Mouse (Mus musculus) brain, embryonic 18.5 days (tissue): ENCODE results near the gene Slc15a2.
A peak's percentile ranks its signal among the peaks of the same experiment; 100 is the strongest.

Experiments
- DNase-seq: peaks from one replicate; pipeline ENCODE4 v3.0.0-alpha.2; 2012; ENCODE audit warnings: low read depth, low spot score

Gene Slc15a2

DNA sequence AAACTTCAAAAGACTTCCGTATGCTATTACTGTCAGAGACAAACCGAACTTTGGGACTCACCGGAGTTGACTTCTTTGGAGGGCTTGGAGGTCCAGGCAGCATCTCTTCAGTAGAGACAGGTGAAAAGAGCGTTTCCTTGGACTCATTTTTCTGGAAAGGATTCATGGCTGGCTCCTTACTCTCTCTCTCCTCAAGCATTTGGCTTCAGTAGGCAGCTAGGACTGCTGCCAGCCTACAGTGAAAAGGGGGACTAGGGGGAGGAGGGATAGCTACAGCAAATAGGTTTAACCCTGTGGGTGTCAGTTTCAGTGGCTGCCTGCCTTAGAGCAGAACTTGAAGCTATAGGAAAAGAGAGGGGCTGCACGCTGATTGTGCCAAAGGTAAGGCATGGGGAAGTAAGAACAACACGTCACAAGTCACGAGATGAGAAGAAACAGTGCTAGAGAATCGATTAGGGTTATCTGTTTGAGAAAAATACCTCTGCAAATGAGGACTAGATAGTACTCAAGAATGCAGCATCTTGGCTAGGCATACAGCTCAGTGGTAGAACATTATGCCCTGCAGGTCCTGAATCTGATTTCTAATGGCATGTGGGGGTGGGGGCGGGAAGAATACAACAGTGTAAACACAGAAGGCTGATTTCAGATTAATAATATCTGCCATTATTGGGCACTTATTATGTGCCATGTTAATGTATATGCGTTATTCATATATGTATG is at the start of gene Slc15a2:
Gene Slc15a2, minus strand, starts transcription at position 369 of the 720 bp plus-strand sequence.
- DNase-seq = peak; percentile 59

DNA sequence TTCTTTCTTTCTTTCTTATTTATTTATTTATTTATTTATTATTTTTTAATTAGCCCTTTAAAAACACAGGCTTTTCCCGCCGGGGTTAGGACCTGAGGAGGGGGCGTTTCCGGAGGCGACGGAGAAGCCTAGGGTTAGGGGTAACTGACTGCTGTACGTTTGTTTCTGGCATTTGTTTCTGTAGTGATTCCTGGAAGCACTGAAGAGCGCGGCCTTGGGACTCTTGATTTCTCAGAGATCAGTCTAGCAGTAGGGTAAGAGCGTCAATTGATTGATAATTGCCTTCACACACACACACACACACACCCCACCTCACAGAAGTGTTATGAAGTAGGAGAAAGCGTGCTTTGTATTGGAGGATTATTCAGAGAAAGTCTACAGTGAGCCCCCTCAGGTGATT is 44.1 kb upstream of the Slc15a2 start:
- DNase-seq = no peak

DNA sequence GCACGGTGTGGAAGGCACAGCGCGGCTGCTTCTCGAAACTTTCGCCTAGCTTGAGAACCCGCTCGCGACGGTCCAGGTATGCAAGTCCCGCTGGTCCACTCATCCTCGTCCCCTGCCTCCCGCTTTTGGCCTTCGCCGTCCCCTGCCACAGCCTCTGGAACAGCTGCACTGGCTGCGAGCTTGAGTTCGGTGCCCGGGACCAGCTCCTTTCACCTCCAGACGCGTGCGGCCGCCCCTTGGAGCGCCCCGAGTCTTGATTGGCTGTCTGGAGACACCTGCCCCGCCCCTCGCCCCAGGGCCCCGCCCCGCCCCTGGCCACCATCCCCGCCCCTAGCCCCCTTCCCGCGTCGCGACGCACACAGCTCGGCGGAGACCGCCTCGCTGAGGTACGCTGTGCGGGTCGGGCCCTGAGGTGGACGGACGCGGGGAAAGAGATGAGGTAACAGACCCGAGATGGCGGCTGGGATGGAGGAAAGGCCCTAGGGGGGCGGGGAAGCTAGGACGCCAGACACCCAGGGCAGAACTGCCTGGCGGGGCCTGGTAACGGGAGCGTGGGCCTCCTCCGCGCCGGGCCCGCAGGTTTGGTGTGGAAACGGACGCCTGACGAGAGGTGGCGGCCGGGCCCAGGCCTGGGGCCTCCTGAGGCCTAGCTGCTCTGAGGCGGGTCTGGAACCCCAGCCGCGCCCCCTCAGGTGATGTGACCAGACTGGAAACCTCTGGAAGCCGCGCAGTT is 43.5 kb upstream of the Slc15a2 start, which contains the start of gene Iqcb1:
Gene Iqcb1, plus strand, starts transcription at position 332 of the 733 bp plus-strand sequence.
- peak; percentile 62 for DNase-seq

DNA sequence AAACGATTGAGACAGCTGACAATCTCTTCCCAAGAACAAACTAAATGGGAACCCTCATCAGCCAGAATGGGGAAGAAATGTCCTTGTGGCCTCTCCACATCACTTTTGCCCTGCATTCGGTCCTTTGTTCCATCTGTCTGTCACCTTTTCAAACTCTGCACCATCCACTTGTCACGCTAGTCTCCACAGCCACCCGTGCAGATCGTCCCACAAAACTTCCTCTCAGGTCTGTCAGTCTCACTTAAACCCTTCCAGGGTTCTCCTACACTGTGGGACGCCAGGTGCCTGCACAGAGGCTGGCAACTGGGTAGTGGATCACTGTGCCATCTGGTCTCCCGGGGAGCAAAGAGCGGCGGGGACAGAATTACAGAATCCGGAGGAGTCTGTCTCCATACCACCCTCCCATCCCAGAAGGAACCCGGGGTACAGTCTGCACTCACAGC is 42.9 kb upstream of the Slc15a2 start:
- DNase-seq = no peak

DNA sequence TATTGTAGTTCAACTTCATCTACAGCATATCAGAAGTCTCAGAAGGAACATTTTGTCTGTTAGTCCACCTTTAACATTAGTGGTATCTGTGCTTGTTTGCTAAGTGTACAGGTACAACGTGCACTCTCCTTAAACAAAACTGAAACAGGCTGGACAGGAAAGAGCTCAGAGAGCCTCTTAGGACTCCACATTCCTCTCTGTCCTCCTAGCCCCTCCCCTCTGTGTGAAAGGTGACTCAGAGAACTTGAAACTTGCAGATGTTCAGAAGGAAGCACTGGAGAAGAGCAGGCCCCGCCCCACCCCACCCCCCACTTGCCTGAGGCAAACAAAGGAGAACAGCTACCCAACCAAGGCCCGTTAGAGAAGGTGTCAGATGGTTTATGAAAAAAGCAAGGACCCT is 36.7 kb upstream of the Slc15a2 start:
- no peak for DNase-seq

DNA sequence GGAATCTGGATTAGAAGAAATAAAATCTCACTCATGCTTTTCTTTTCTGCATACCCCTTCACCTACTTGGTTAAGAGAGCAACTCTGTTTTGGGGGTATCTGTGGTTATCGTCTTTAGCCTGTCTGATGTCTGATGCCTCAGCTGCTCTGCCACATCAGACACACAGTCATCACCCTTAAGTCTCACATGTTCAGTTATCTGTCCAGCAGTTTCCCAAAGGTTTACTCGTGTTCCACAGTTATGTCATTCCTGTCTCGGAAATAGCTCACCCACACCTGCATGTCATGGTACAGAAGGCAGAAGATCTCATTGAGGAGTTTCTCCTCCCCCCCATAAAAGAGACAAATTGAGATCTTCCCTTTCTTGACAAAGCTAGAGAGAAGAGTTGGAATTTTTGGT is 36.0 kb upstream of the Slc15a2 start:
- no peak for DNase-seq

DNA sequence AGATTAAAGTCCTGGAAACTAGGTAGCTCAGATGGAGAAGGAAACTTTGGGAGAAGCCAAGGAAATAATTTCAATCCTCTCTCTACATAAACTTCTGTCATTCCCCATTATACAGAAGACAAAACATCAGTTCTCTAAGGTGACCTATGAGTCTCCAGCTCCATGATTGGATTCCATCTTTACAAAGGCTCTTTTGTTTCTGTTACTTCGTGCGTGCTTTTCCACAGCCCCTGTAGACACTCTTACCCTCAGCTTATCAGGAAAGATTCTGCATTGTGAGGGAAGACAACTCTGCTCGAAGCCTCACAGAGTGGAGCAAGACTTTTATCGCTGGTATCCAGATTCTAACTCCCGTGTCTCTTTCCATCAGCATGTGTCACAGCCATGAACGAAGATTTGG is 35.3 kb upstream of the Slc15a2 start:
- no peak for DNase-seq

DNA sequence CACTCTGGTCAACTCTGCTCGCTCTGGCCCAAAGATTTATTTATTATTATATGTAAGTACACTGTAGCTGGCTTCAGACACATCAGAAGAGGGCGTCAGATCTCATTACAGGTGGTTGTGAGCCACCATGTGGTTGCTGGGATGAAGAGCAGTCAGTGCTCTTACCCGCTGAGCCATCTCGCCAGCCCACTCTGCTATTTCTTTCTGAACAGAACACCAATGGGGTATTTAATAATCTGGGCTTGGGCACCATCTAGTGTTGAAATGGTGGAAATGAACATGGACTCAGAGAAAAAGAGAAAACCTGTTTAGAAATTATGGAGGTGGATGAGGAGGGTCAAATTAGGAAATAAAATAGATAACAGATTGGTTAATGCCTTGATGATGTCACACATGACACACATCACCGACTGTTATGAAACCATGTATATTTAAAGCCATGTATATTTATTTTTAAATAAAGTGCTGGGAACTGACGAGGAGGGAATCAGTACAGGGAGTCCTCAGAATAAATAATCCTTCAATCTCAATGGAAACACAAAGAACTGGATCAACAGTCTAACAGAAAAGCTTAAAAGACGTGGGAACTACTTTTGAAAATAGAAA is 32.7 kb upstream of the Slc15a2 start:
- DNase-seq = peak; percentile 73

DNA sequence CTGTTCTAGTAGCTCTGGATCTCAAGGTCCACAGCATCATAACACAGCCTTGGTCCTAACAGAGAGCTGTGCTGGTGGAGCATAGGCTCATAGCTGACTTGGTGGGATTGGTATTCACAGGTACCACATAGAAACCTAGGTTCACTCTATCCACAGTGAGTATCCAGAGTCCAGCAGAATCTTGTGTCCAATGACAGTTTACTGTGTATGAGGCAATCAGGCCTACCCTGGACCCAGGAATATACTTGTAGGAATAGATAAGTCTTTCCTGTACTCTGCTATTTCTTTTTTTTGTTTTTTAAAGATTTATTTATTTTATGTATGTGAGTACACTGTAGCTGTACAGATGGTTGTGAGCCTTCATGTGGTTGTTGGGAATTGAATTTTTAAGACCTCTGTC is 32.2 kb upstream of the Slc15a2 start:
- no peak for DNase-seq

DNA sequence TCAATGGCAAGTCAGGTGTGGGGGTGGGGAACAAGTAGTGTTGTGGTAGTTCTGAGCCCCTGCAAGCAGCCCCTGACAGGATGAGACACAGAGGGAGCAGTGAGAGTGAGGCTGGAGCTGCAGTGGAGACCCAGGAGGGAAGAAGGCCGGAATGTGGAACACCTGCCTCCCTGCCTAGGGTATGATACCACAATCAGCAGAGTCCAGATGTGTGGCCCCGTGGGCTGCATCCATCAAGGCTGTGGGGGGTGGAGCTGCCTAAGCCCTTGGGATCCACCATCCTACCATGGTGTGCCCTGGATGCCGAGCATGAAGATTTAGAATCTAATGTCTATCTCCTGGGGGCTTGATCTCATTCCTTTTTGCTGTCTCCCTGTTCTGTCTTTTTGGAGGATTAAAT is 28.9 kb upstream of the Slc15a2 start:
- DNase-seq = no peak

DNA sequence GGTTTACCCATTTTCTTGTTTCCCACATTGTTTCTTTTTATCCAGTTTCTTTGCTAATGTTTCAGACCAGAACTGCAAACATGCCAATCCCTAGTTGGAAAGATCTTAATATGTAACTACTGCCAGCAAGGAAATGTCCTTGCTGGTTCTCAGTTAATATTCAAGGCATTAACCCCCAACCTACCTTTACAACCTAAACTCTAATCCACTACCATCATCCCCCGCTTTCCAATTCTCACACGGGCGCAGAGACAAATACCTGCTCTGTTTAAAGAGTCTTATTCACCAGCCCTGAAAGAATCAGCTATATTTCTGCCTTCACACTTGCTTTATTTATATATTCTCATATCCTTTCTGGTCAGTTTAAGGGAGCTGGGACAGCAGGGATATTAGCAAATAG is 23.9 kb upstream of the Slc15a2 start:
- DNase-seq = no peak

DNA sequence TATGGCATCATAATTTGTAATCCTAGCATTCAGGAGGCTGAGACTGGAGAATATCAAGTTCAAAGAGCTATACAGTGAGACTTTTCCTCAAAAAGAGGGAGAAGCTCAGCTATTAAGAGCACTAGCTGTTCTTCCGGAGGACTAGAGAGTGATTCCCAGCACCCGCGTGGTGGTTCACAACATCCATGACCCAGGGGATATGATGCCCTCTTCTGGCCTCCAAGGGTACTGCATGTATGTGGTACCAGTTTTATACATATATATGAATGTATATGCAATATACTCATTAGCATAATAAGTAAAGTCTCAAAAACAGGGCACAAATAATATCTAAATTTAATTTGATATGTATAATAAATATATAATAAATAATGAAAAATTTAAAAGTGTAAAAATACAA is 17.6 kb upstream of the Slc15a2 start:
- no peak for DNase-seq

DNA sequence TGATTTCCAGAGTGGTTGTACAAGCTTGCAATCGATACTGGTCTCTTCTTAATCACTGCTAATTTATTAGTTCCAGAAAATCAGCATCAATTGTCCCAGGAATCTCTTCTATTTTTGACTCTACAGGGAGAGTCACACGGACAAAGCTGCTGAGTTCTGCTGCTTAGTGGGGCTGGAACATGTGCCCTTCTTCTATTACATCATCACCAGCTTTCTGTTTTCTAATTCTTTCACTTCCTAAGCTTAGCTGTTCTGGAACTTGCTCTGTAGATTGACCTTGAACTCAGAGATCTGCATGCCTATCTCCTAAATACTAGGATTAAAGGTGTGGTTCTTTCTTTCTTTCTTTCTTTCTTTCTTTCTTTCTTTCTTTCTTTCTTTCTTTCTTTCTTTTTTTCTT is 13.6 kb upstream of the Slc15a2 start:
- DNase-seq = no peak

DNA sequence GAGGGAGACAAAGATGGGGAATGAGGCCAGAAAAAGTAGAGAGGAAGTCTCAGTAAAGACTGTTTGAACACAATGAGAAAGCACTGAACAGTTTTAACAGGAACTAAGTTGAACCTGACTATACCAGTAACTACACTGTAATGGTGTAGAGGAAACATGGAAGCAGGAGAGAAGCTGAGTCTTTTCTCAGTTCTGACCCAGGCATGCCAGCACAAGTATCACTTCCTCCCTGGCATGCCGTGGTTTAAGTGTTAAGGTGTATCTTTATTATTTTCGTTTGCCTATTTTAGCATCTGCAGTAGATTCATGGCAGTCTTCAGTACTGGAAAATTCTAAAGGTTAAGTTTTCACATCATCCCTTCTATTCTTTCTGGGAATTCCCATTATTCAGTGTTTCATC is 10.2 kb upstream of the Slc15a2 start:
- DNase-seq = no peak

DNA sequence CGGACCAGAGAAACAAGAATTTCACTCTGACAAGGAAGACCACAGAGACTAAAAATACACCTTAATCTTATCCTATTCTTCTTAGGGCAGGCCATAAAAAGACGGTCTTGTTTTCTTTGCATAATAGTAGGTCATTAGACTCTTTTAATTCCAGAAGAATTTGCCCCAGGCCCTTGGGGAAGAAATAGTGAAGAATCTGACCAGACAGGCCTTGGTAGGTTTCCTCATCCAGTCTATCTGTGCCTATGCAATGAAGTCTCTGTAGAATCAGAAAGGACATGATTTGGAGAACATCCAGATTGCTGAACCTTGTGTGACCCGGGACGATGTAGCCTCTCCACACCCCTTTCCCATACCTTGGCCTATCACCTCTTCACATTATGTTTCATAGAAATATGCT is 5.4 kb upstream of the Slc15a2 start:
- no peak for DNase-seq

DNA sequence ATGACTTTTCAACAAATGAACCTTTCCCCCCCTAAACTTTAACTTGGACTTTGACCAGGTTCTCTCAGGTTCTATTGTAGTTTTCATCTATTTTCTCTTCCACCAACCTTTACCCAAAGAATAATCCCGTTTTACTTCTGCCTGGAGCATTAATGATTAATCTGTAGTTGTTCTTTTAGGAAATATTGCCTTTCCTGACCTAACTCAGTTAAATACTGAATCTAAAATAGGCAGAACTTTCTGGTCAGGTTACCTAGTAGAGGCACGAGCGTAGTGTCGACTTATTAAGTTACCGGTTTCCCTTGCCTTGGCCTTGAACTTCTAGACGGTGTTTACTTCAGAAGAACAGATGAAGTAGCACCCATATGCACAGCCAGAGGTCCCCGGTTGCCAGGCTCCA is 1.7 kb upstream of the Slc15a2 start:
- no peak for DNase-seq

DNA sequence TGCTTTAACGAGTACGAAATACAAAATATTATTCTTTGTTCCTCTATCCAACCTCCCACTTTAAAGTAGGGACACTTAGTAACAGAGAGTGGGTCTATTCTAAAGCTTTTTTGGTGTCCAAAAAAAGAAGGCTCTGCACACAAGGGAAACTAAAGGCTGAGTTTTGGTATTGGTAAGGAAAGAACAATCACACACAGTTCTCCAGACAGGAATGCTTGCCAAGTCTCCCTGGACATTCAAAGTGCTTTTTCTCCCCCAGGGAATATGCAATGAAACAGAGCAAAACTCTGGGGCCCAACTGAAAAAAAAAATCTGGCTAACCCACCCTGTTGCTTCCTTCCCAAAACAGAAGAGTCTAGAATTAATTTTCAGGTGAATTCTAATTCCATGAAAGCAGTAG is 616 bp downstream of the Slc15a2 start:
- DNase-seq = peak; percentile 6

DNA sequence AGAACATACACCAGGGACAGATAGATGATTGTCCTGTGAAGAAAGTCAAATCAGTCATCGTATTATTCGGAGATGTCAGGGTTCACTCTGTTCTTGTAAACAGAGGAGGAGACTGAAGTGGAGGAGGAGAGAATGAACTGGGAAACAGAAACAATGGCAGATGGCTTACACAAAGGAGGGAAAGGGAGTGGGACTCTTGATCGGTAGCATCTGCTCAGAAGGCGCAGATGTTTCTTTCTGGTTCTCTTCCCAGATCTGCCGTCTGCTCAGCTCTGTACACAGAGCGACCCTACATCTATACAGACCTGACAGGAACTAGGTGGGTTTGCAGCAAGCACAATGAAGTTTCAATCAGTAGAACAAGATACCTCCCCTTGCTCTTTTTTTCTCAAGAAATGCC is 9.1 kb downstream of the Slc15a2 start:
- peak; percentile 34 for DNase-seq

DNA sequence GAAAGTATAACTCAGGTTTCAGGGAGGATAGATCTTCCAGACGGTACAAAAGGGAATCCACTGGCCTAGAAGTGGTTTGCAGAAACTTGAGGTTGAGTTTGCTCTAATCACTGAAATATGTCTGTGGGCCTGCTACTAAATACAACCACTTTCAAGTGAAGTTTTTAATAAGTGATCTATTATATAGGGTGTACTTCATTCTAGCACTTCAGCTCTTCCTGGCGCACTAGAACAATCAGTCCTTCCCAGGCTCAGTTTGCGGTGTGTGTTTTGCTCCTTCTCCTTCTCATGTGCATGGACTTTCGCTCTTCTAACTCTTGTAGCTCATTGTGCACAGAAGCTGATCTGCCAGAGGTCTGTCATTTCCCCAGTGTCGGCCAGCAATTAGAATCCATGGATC is 11.8 kb downstream of the Slc15a2 start:
- DNase-seq = no peak

DNA sequence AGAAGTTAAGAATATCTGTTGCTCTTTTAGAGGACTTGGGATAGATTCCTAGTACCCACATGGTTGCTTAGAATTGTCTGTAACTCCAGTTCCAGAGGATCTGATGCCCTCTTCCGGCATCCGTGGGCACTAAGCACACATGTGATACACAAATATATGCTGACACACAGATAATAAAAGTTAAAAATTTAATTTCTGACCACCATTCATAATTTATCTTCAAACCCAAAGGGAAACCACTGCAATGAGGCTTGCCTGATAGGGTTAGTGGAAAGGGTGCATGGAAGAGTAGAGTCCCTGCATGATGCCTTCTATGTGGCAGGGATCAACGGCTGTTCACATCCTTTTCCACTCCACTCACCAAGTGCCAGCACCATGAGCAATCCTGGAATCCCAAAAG is 13.1 kb downstream of the Slc15a2 start:
- no peak for DNase-seq

DNA sequence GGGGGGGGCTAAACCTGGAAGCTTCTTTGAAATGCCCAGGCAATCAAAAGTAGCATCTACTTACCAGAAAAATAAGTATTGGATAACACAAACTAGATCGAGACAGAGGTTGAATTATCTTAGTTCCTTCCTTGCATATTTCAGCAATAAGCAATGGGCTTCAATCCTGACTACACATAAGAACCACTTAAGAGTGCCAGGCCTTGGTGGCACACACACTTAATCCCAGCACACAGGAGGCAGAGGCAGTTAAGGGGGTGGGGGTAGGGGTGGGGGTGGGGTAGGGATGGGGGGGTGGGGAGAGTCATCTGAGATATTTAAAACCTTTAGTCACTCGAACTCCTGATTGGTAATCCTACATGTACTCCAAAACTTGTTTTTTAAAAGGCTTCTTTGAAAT is 13.5 kb downstream of the Slc15a2 start:
- DNase-seq = no peak

DNA sequence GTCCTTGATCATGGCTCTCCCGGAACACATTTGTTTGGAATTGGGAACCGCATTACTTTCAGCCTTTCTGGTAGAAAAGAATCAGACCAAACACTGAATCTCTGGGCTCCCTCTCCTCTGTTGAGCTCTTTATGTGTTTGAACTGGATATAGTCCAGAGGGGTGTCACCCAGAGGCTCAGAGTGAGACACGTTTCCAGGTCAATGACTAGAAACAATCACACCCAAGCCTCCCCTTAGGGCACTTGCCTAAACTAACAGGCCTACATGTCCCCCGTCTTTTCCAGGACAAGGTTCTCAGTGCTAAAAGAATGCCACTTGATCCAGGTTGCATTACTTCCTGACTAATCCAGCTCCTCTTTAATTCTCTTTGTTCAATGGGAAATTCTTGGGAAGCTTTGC is 13.9 kb downstream of the Slc15a2 start:
- peak; percentile 40 for DNase-seq
